Mouse (Mus musculus): ENCODE data around the gene Ppp1r37. TPM values are rescaled to one million over a fixed set of nuclear protein-coding genes. Genes with fewer than 3 reads are reported as not detected.

Ppp1r37 gene
- polyA plus RNA-seq, 1 experiment = 137 TPM

DNA sequence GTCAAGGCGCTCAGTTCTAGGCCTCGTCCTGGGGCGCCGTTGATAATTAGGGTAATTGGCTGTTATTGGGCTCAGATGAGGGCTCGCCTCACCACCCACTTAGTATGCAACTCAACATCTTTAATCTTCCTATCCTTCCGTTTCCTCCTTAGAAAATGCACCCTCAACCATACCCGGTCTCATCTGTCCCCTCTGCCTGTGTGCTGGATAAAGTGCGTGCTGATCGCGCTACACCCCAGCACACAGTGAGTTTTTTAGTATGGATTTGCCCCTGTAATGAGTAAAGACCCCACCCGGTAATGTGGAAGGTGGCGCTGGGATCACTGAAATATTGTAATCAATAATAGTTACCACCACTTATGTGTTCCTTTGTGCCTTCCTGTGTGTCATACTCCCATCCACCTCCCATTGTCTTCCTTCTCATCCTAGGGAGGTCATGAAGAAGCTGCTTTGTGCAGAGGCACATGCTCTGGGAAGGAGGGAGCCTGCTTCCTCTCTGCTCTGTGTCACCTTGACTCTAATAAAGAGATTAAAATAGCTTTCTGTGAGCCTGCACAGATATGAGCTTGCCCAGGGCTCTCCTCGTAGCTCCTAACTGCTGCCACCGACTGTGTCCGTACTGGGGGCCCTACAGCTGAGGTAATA is 53.8 kb downstream of the Ppp1r37 start:
- Histone ChIP-seq H3K27me3 (ENCODE audit: control insufficient read depth, insufficient read depth, low read length) (no peaks in the 10 kb centered on the region), H3K4me1 (replicated peaks; ENCODE audit: control insufficient read depth, insufficient read depth, low read length) (peaks cover 20% of the 10 kb centered on the region), H3K27ac (ENCODE audit: control insufficient read depth, insufficient read depth, low read length) (no peak overlapping the region), H3K36me3 (ENCODE audit: control insufficient read depth, insufficient read depth, low read length) (no peaks in the 10 kb centered on the region), H3K4me3 (ENCODE audit: control insufficient read depth, insufficient read depth, low read length) (peak overlapping the region; percentile 95)
- no peak for DNase-seq
- 7% methylated on average over 15 of the region's 15 CpGs for WGBS
- no peak for TF ChIP-seq CTCF (IDR thresholded peaks at IDR 0.05; ENCODE audit: borderline replicate concordance, control insufficient read depth, extremely low read depth, insufficient read depth, low read length, poor library complexity)
- no peak for TF ChIP-seq POLR2A (IDR thresholded peaks at IDR 0.05; ENCODE audit: control insufficient read depth, extremely low read depth, insufficient read depth, low read length, poor library complexity)

DNA sequence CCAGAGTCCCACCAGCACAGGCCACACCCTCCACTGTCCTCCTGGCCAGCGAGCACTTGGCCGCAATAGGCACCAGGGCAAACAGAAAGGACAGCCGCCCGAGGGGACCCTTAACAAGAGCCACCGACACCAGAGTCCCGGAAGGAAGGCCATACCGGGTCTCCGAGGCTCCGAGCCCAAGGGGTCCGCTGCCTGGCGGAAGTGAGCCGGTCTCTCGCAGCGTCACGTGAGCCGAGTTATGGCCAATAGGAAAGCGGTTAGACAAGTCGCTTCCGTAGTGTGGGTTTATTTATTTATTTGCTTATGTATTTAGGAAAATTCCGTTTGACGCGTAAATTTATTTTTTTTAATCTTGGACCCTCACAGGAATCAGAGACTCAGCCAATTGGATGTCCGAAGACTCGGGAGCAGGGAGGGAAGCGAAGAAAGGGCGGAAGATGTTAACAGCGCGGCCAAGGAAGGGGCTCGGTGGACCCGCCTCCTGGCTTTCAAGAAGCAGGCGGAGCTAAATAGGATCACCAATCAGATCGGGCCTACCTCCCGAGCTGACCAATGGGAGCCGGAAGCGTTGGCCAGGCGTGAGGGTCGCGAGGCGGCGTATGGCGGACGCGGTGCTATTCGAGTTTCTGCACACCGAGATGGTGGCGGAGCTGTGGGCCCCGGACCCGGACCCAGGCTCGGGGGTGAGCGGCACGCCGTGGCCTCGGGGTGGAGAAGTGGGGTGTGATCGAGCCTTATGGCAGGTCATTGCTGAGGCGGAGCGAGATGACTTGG is 54.5 kb downstream of the Ppp1r37 start, which contains the start of the genes Bloc1s3 and Trappc6a:
TSS of gene Bloc1s3 (minus strand) at position 218 of the 774 bp plus-strand sequence.
TSS of gene Trappc6a (plus strand) at position 246 of the 774 bp plus-strand sequence.
- H3K4me1 ChIP-seq (replicated peaks; ENCODE audit: control insufficient read depth, insufficient read depth, low read length) = peaks cover 20% of the 10 kb centered on the region
- TF ChIP-seq POLR2A (IDR thresholded peaks at IDR 0.05; ENCODE audit: control insufficient read depth, extremely low read depth, insufficient read depth, low read length, poor library complexity) = peak; percentile 31; the same call in 1 of the 2 replicates
- 0 out of 2 replicates have a peak, but pooled peaks have one; percentile 8 for TF ChIP-seq CTCF (IDR thresholded peaks at IDR 0.05; ENCODE audit: borderline replicate concordance, control insufficient read depth, extremely low read depth, insufficient read depth, low read length, poor library complexity)
- peak within 1 kb of the TSS; percentile 39; the same call in 1 of the 2 replicates for H3K27ac ChIP-seq (ENCODE audit: control insufficient read depth, insufficient read depth, low read length)
- under 1% methylated on average over 56 of the region's 56 CpGs for WGBS
- no peaks in the 10 kb centered on the region for H3K27me3 ChIP-seq (ENCODE audit: control insufficient read depth, insufficient read depth, low read length)
- H3K4me3 ChIP-seq (ENCODE audit: control insufficient read depth, insufficient read depth, low read length) = peak within 1 kb of the TSS; percentile 95
- H3K36me3 ChIP-seq (ENCODE audit: control insufficient read depth, insufficient read depth, low read length) = no peaks in the 10 kb centered on the region
- peak; percentile 93 for DNase-seq

DNA sequence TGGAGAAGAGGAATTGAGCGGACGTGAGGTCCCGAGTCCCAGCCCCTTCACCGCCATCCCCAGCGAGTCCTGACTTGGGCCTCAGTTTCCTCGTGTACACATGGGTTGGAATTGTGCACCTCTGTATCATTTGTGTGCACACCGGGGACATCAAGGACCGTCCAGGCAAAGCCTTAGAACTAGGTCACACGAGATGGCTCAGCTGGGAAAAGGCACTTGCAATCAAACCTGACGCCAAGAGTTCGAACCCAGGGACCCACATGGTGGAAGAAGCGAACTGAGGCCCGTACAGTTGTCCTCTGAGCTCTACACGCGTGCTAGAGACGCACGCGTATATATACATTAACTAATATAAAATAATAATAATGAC is 55.3 kb downstream of the Ppp1r37 start:
- no peaks in the 10 kb centered on the region for H3K27me3 ChIP-seq (ENCODE audit: control insufficient read depth, insufficient read depth, low read length)
- H3K4me3 ChIP-seq (ENCODE audit: control insufficient read depth, insufficient read depth, low read length) = peak overlapping the region; percentile 95
- H3K27ac ChIP-seq (ENCODE audit: control insufficient read depth, insufficient read depth, low read length) = no peak overlapping the region
- no peaks in the 10 kb centered on the region for H3K36me3 ChIP-seq (ENCODE audit: control insufficient read depth, insufficient read depth, low read length)
- DNase-seq = no peak
- TF ChIP-seq POLR2A (IDR thresholded peaks at IDR 0.05; ENCODE audit: control insufficient read depth, extremely low read depth, insufficient read depth, low read length, poor library complexity) (0 out of 2 replicates have a peak, but pooled peaks have one; percentile 4), CTCF (IDR thresholded peaks at IDR 0.05; ENCODE audit: borderline replicate concordance, control insufficient read depth, extremely low read depth, insufficient read depth, low read length, poor library complexity) (no peak)
- peaks cover 20% of the 10 kb centered on the region for H3K4me1 ChIP-seq (replicated peaks; ENCODE audit: control insufficient read depth, insufficient read depth, low read length)
- WGBS = 8% methylated on average over 18 of the region's 18 CpGs

DNA sequence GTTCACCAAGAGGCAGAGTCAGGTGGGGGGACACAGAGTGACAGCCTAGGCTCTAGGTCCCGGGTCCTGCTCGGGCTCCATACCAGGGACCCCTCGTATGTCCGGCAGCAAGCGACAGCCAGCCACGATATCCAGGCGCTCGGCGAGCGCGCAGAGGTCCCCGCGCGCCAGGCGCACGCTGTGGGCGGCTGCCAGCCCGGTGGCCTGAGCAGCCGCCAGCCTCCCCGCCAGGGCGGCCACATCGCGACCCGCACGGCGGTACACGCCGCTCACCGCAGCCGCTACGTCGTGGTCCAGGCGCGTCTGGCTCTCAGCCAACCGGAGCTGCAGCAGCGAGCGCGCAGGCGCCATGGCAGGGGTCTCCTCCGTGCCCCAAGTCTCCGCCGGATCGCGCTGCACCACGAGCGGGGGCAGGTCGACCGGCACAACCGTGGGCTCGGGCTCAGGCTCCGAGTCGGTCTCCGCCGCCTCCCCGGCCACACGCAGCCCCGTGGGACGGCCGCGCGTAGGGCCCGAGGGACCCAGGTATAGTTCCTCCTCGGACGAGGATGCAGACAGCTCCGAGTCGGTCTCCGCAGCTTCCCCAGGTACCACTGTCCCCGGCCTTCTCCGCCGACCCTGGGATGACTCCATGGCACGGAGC is 55.8 kb downstream of the Ppp1r37 start:
- TF ChIP-seq CTCF (IDR thresholded peaks at IDR 0.05; ENCODE audit: borderline replicate concordance, control insufficient read depth, extremely low read depth, insufficient read depth, low read length, poor library complexity) = 0 out of 2 replicates have a peak, but pooled peaks have one; percentile 11
- 0 out of 2 replicates have a peak, but pooled peaks have one; percentile 36 for TF ChIP-seq POLR2A (IDR thresholded peaks at IDR 0.05; ENCODE audit: control insufficient read depth, extremely low read depth, insufficient read depth, low read length, poor library complexity)
- WGBS = 5% methylated on average over 71 of the region's 71 CpGs
- peaks cover 20% of the 10 kb centered on the region for H3K4me1 ChIP-seq (replicated peaks; ENCODE audit: control insufficient read depth, insufficient read depth, low read length)

DNA sequence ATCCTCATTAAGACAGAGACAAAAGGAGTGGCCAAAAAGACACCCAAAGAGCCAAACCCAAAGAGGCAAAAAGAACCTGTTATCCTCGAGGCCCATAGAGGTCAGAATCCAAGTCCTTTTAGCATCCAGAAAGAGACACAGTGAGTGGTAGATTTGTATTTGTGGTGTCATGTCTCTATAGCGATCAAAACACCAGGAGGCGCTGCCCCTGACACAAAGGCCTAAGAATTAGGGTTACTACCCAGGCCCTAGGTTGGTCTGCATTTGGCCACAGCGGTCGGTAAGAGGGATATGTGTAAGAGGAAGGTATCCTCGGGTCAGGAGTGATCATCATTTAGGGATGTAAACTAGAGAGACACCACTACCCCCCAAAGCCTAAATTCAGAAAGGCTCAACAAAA is 56.5 kb downstream of the Ppp1r37 start:
- DNase-seq = no peak
- 51% methylated on average over 6 of the region's 6 CpGs for WGBS
- Histone ChIP-seq H3K27ac (ENCODE audit: control insufficient read depth, insufficient read depth, low read length) (no peak overlapping the region), H3K36me3 (ENCODE audit: control insufficient read depth, insufficient read depth, low read length) (no peaks in the 10 kb centered on the region), H3K4me1 (replicated peaks; ENCODE audit: control insufficient read depth, insufficient read depth, low read length) (peaks cover 20% of the 10 kb centered on the region), H3K4me3 (ENCODE audit: control insufficient read depth, insufficient read depth, low read length) (no peak overlapping the region), H3K27me3 (ENCODE audit: control insufficient read depth, insufficient read depth, low read length) (no peaks in the 10 kb centered on the region)
- TF ChIP-seq POLR2A (IDR thresholded peaks at IDR 0.05; ENCODE audit: control insufficient read depth, extremely low read depth, insufficient read depth, low read length, poor library complexity) (no peak), CTCF (IDR thresholded peaks at IDR 0.05; ENCODE audit: borderline replicate concordance, control insufficient read depth, extremely low read depth, insufficient read depth, low read length, poor library complexity) (no peak)

More for the DNA sequence above, 55.8 kb downstream of the Ppp1r37 start:
- Histone ChIP-seq H3K4me3 (ENCODE audit: control insufficient read depth, insufficient read depth, low read length) (peak overlapping the region; percentile 95), H3K36me3 (ENCODE audit: control insufficient read depth, insufficient read depth, low read length) (no peaks in the 10 kb centered on the region), H3K27ac (ENCODE audit: control insufficient read depth, insufficient read depth, low read length) (no peak overlapping the region), H3K27me3 (ENCODE audit: control insufficient read depth, insufficient read depth, low read length) (no peaks in the 10 kb centered on the region)
- peak; percentile 52 for DNase-seq

DNA sequence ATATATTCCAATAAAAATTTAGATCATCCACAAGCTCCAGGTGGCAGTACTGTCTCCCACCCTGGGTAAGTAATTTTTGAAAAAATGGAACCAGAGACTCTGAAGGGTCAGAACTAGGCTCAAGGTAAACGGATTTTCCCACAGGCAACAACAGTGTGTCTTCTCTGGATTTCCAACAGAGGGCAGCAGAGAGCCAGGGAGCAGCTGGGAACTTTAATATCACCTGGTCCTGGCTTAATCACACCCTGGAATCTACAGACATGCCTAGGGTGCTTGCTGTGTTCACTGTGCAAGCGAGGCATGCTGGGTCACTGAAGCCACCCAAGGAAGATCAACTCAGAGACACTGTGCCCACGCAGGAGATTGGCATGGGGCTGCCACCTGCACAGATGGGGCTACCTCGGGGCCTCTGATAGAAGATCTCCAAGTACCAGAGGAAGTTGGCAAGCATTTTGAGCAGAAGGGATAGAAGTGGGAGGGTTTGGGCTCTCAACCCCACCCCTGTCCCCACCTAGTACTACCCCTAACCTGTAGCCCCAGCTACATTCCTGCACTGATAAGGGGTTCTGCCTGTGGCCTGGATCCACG is 59.3 kb downstream of the Ppp1r37 start:
- Histone ChIP-seq H3K27me3 (ENCODE audit: control insufficient read depth, insufficient read depth, low read length) (no peaks in the 10 kb centered on the region), H3K36me3 (ENCODE audit: control insufficient read depth, insufficient read depth, low read length) (no peaks in the 10 kb centered on the region), H3K4me3 (ENCODE audit: control insufficient read depth, insufficient read depth, low read length) (no peak overlapping the region), H3K4me1 (replicated peaks; ENCODE audit: control insufficient read depth, insufficient read depth, low read length) (peaks cover 14% of the 10 kb centered on the region; the same call in 1 of the 2 replicates), H3K27ac (ENCODE audit: control insufficient read depth, insufficient read depth, low read length) (no peak overlapping the region)
- 28% methylated on average over 5 of the region's 5 CpGs for WGBS
- peak; percentile 48; the same call in 1 of the 2 replicates for TF ChIP-seq CTCF (IDR thresholded peaks at IDR 0.05; ENCODE audit: borderline replicate concordance, control insufficient read depth, extremely low read depth, insufficient read depth, low read length, poor library complexity)
- TF ChIP-seq POLR2A (IDR thresholded peaks at IDR 0.05; ENCODE audit: control insufficient read depth, extremely low read depth, insufficient read depth, low read length, poor library complexity) = no peak
- DNase-seq = peak; percentile 42
